22 mouse cellular contexts compared by ENCODE assay signal in the genomic region with DNA sequence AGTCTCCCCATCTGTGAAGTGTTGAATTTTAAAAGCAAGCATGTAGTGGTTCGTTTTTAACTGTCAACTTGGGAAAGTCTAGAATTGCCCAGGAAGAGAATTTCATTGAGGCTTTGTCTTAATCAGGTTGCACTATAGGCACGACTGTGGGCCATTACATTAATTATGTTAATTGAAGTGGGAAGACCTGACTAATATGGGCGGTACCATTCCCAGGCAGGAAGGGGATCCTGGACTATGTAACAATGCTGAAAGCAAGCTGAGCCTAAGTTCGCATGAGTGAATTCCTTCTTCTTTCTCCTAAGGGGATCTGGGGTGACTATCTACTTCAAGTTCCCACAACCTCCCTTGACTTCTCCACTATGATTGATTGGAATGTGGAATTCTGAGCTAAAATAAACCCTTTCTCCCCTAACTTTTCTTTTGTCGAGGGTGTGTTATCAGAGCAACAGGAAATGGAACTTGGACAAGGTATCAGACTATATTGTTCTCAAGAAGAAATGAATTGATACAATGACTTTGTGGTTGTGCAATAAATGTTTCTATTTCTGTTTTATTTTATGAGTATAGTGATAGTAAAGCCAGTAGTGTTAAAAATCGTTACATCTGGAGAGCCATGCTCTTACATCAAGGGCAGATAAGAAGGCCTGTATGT.
DNase-seq lines count a peak whose midpoint lies in the region; ATAC-seq and TF ChIP-seq lines count a peak whose summit lies in the region.
"Had no signal": no experiment of that assay in that cellular context is flagged by ENCODE, and none has a peak within 500 bp of the region (broad histone marks: within the 10 kb centered on the region; RNA-seq: fewer than 3 reads in every experiment).

No protein-coding gene starts in this region.

- TF ChIP-seq CTCF in liver, postnatal 0 days (IDR thresholded peaks at IDR 0.05; ENCODE audit: low read depth) = no peak

- no peak overlapping the region for H3K4me2 ChIP-seq in heart, embryonic 14.5 days (ENCODE audit: low read length)
- H3K4me2 ChIP-seq in heart, embryonic 11.5 days = no peak overlapping the region
- no peak overlapping the region for H3K4me2 ChIP-seq in liver, postnatal 0 days (ENCODE audit: low read depth, low read length)
- H3K4me2 ChIP-seq in liver, embryonic 12.5 days = no peak overlapping the region
- no peak overlapping the region for H3K4me2 ChIP-seq in intestine, embryonic 16.5 days (ENCODE audit: low read depth, low read length)
- H3K4me2 ChIP-seq: hindbrain, embryonic 14.5 days had no signal

- peaks cover 0 to 7% of the 10 kb centered on the region in 2 experiments; a peak in 2 of 4 replicates for H3K4me1 ChIP-seq in heart, embryonic 14.5 days (ENCODE audit: control insufficient read depth in 2 of 2, insufficient read depth in 2 of 2, low read length in 2 of 2)
- no peaks in the 10 kb centered on the region for H3K4me1 ChIP-seq in heart, embryonic 11.5 days (ENCODE audit: control insufficient read depth, insufficient read depth, low read length)
- no peaks in the 10 kb centered on the region for H3K4me1 ChIP-seq in liver, postnatal 0 days (ENCODE audit: insufficient read depth)
- peaks cover 10% of the 10 kb centered on the region for H3K4me1 ChIP-seq in liver, embryonic 12.5 days
- no peaks in the 10 kb centered on the region for H3K4me1 ChIP-seq in intestine, embryonic 16.5 days (ENCODE audit: control insufficient read depth, insufficient read depth, low read length)
- H3K4me1 ChIP-seq: hindbrain, embryonic 10.5 days had no signal

- H3K9me3 ChIP-seq in heart, embryonic 14.5 days (ENCODE audit: control insufficient read depth, low read length) = no peaks in the 10 kb centered on the region
- no peaks in the 10 kb centered on the region for H3K9me3 ChIP-seq in heart, embryonic 11.5 days (replicated peaks; ENCODE audit: control insufficient read depth, low read length)
- H3K9me3 ChIP-seq in liver, postnatal 0 days (ENCODE audit: low read length) = no peaks in the 10 kb centered on the region
- H3K9me3 ChIP-seq in liver, embryonic 12.5 days (replicated peaks) = no peaks in the 10 kb centered on the region
- no peaks in the 10 kb centered on the region for H3K9me3 ChIP-seq in intestine, embryonic 16.5 days (ENCODE audit: control insufficient read depth, low read length)
- H3K9me3 ChIP-seq: embryonic facial prominence, embryonic 15.5 days; forebrain, embryonic 10.5 days; heart, embryonic 15.5 days; hindbrain, embryonic 10.5 days had no signal

- H3K27me3 ChIP-seq in heart, embryonic 14.5 days (ENCODE audit: control insufficient read depth, insufficient read depth, low read length) = no peaks in the 10 kb centered on the region
- H3K27me3 ChIP-seq in heart, embryonic 11.5 days (ENCODE audit: control insufficient read depth, insufficient read depth, low read length) = no peaks in the 10 kb centered on the region
- H3K27me3 ChIP-seq in liver, postnatal 0 days (ENCODE audit: insufficient read depth, low read length) = no peaks in the 10 kb centered on the region
- H3K27me3 ChIP-seq in liver, embryonic 12.5 days (replicated peaks) = no peaks in the 10 kb centered on the region
- H3K27me3 ChIP-seq in intestine, embryonic 16.5 days (replicated peaks; ENCODE audit: control insufficient read depth, insufficient read depth, low read length) = no peaks in the 10 kb centered on the region
- H3K27me3 ChIP-seq: embryonic facial prominence, embryonic 15.5 days; heart, embryonic 15.5 days had no signal

- DNase-seq in liver, postnatal 0 days = no peak
- no peak for DNase-seq in Muller cell, postnatal 12 days (ENCODE audit: inconsistent ontology term)
- DNase-seq: adrenal gland, postnatal 10 days; cerebellum, adult 11 months; cerebellum, adult 8-10 months; cerebellum, postnatal 14 days; embryo, embryonic 11 days; gastrocnemius, postnatal 10 days; heart, postnatal 14 days had no signal

- H3K9ac ChIP-seq in heart, embryonic 14.5 days (ENCODE audit: low read length) = no peak overlapping the region
- no peak overlapping the region for H3K9ac ChIP-seq in heart, embryonic 11.5 days (ENCODE audit: low read depth, low read length)
- H3K9ac ChIP-seq in liver, postnatal 0 days (replicated peaks) = no peak overlapping the region
- H3K9ac ChIP-seq in liver, embryonic 12.5 days = no peak overlapping the region
- no peak overlapping the region for H3K9ac ChIP-seq in intestine, embryonic 16.5 days (ENCODE audit: low read depth, low read length)
- H3K9ac ChIP-seq: embryonic facial prominence, embryonic 15.5 days; heart, embryonic 15.5 days; hindbrain, embryonic 14.5 days had no signal

- H3K27ac ChIP-seq in heart, embryonic 14.5 days (replicated peaks in 1 of 2; ENCODE audit: control insufficient read depth in 1 of 2, insufficient read depth in 1 of 2, low read depth in 2 of 2, low read length in 2 of 2) = no peak overlapping the region; a peak in 2 of 4 replicates
- H3K27ac ChIP-seq in heart, embryonic 11.5 days (ENCODE audit: low read depth, low read length) = no peak overlapping the region
- H3K27ac ChIP-seq in liver, postnatal 0 days (ENCODE audit: low read depth) = no peak overlapping the region
- H3K27ac ChIP-seq in liver, embryonic 12.5 days = no peak overlapping the region
- H3K27ac ChIP-seq in intestine, embryonic 16.5 days (ENCODE audit: low read length) = no peak overlapping the region
- H3K27ac ChIP-seq: embryonic facial prominence, embryonic 15.5 days; forebrain, embryonic 10.5 days; heart, embryonic 15.5 days; hindbrain, embryonic 10.5 days; hindbrain, embryonic 14.5 days had no signal

- WGBS in heart, embryonic 14.5 days = 52% methylated on average over 6 of the region's 6 CpGs
- WGBS in heart, embryonic 11.5 days (ENCODE audit: insufficient replicate concordance) = 54% methylated on average over 6 of the region's 6 CpGs
- 59% methylated on average over 6 of the region's 6 CpGs for WGBS in liver, postnatal 0 days (ENCODE audit: insufficient replicate concordance)
- 55% methylated on average over 6 of the region's 6 CpGs for whole genome bisulfite sequencing in liver, embryonic 12.5 days (ENCODE audit: insufficient replicate concordance)
- WGBS in intestine, embryonic 16.5 days = 67% methylated on average over 6 of the region's 6 CpGs

- no peak overlapping the region for H3K4me3 ChIP-seq in heart, embryonic 14.5 days (ENCODE audit: control insufficient read depth in 1 of 2, insufficient read depth in 1 of 2, low read depth in 1 of 2, low read length in 2 of 2)
- H3K4me3 ChIP-seq in heart, embryonic 11.5 days (ENCODE audit: low read depth, low read length) = no peak overlapping the region
- no peak overlapping the region for H3K4me3 ChIP-seq in liver, postnatal 0 days (ENCODE audit: low read depth, low read length)
- no peak overlapping the region for H3K4me3 ChIP-seq in liver, embryonic 12.5 days
- no peak overlapping the region for H3K4me3 ChIP-seq in intestine, embryonic 16.5 days (ENCODE audit: low read length)
- H3K4me3 ChIP-seq: erythroblast, embryonic 14.5 days; forebrain, embryonic 10.5 days; heart, embryonic 15.5 days; hindbrain, embryonic 10.5 days had no signal

- 0 out of 2 replicates have a peak, but pooled peaks have one; percentile 35 for ATAC-seq in heart, embryonic 14.5 days (ENCODE audit: insufficient number of reproducible peaks, insufficient read depth, low FRiP score, low read depth)
- ATAC-seq in heart, embryonic 11.5 days (replicated peaks; ENCODE audit: insufficient number of reproducible peaks, low FRiP score, low TSS enrichment) = no peak
- 0 out of 2 replicates have a peak, but pooled peaks have one; percentile 13 for ATAC-seq in liver, postnatal 0 days
- ATAC-seq in liver, embryonic 12.5 days = no peak
- ATAC-seq in intestine, embryonic 16.5 days = peak; percentile 55
- no peak for ATAC-seq in megakaryocyte-erythroid progenitor cell, adult 5-6 weeks (replicated peaks; ENCODE audit: low FRiP score, low TSS enrichment, poor library complexity, severe bottlenecking)
- ATAC-seq: forebrain, embryonic 16.5 days had no signal

- peak; percentile 37; the same call in 1 of the 2 replicates for TF ChIP-seq EP300 in liver, postnatal 0 days (IDR thresholded peaks at IDR 0.05; ENCODE audit: low read depth)

- no peaks in the 10 kb centered on the region for H3K36me3 ChIP-seq in heart, embryonic 14.5 days (ENCODE audit: control insufficient read depth, insufficient read depth, low read length)
- no peaks in the 10 kb centered on the region for H3K36me3 ChIP-seq in heart, embryonic 11.5 days (ENCODE audit: control insufficient read depth, insufficient read depth, low read length)
- no peaks in the 10 kb centered on the region for H3K36me3 ChIP-seq in liver, postnatal 0 days (replicated peaks; ENCODE audit: insufficient read depth, low read length)
- no peaks in the 10 kb centered on the region for H3K36me3 ChIP-seq in liver, embryonic 12.5 days
- no peaks in the 10 kb centered on the region for H3K36me3 ChIP-seq in intestine, embryonic 16.5 days (ENCODE audit: control insufficient read depth, insufficient read depth, low read length)
- H3K36me3 ChIP-seq: embryonic facial prominence, embryonic 15.5 days; forebrain, embryonic 10.5 days; G1E; heart, embryonic 15.5 days; hindbrain, embryonic 10.5 days had no signal

Comparison
In these comparisons a context has a peak if more than half of its experiments do, and no peak if none do; other contexts are left out.
1. ATAC-seq: peak in heart, embryonic 14.5 days (single experiment), liver, postnatal 0 days (single experiment) and intestine, embryonic 16.5 days (single experiment); none in heart, embryonic 11.5 days (single experiment), liver, embryonic 12.5 days (single experiment) and megakaryocyte-erythroid progenitor cell, adult 5-6 weeks (single experiment).